Mouse (Mus musculus): ENCODE results near the gene Degs2. TPM values are rescaled to one million over a fixed set of nuclear protein-coding genes. Genes with fewer than 3 reads are reported as not detected.

Degs2 gene
- polyA plus RNA-seq, 1 experiment from 2014 or later, result 35.2 TPM

DNA sequence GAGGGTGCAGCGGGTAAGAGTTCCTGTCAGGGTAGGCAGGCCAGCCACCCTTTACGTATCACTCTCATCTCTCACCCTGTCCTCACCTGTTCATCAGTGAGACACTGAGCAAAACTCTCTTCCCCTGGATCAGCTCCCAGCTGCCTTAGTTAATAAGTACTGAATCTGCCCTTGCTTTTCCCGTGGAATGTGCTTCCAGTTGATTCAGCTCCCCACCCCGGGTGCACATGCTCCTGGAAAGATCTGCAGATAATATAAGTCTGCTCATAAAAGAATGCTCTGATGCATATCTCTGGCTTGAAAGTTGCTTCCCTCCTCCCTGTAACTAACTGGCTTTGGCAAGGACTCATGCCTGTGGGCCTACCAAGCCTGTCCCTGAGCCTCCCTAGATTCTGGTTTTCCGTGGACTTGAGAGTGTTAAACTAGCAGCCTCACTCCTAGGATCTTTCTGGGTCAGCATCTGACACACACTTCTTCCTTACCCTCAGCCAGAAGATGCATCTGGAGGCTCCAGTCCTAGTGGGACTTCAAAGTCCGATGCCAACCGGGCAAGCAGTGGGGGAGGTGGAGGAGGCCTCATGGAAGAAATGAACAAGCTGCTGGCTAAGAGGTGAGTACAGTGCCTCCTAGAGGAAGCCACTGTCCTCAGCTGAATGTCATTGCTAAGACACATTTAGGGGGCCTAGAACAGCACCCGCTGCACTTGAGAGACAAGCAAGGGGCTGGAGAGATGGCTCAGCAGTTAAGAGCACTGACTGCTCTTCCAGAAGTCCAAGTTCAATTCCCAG, 26.3 kb downstream of the Degs2 start:
- ATAC-seq (ENCODE audit: insufficient read depth, low FRiP score, low read depth), result 0 out of 2 replicates have a peak, but pooled peaks have one; percentile 13
- H3K27me3 ChIP-seq (replicated peaks), result no peaks in the 10 kb centered on the region

DNA sequence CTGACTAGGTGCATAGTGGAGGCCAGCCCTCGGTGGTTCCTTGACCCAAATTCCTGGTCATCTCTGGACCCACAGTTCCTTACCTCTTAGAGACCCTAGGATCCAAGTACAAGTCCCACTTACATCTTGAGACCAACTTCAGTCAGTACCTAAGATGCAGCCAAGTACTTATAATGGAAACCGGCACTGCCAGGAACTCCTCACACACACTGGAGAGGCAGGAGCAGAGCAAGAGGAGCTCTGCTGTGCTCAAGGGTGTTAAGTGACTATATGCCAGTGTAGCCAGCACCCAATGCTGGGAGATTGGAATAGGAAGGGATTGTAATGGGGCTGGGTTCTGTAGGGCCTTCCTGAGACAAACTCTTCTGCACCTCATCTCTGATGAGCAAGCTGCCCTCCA, 27.2 kb downstream of the Degs2 start:
- Histone ChIP-seq H3K4me2 (no peak overlapping the region), H3K4me1 (no peaks in the 10 kb centered on the region), H3K27me3 (replicated peaks) (no peaks in the 10 kb centered on the region), H3K9ac (no peak overlapping the region), H3K36me3 (peaks cover 29% of the 10 kb centered on the region), H3K9me3 (no peaks in the 10 kb centered on the region), H3K4me3 (replicated peaks) (no peak overlapping the region), H3K27ac (no peak overlapping the region)
- ATAC-seq (ENCODE audit: insufficient read depth, low FRiP score, low read depth), result no peak
- WGBS, result 91% methylated on average over 2 of the region's 2 CpGs

More for the DNA sequence above, 26.3 kb downstream of the Degs2 start:
- Histone ChIP-seq H3K4me2 (no peak overlapping the region), H3K36me3 (peaks cover 31% of the 10 kb centered on the region), H3K4me1 (no peaks in the 10 kb centered on the region), H3K9ac (no peak overlapping the region), H3K9me3 (no peaks in the 10 kb centered on the region), H3K4me3 (replicated peaks) (no peak overlapping the region), H3K27ac (no peak overlapping the region)
- WGBS, result 67% methylated on average over 8 of the region's 8 CpGs

DNA sequence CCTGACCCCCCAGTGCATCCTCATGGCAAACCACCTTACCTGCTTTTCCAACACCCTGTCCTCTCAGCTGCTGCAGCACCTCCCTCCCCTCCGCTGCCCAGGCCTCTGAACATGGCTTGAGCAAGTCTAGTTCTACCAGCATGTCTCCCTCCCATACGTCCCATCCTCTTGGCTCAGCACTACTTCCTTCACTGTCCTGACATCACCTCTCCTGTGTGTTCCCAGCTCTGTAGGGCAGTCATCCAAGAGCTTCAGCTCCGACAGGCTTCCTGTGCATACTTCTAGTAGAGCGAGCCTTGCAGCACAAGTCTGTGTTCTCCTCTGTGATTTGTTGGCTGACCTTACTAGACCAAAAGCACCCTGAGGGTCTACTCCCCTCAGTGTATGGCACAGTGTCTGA, 27.6 kb downstream of the Degs2 start:
- no peaks in the 10 kb centered on the region for H3K27me3 ChIP-seq (replicated peaks)
- H3K4me1 ChIP-seq, result no peaks in the 10 kb centered on the region
- H3K4me2 ChIP-seq, result no peak overlapping the region
- 77% methylated on average over 4 of the region's 4 CpGs for WGBS
- H3K9ac ChIP-seq, result no peak overlapping the region
- no peaks in the 10 kb centered on the region for H3K9me3 ChIP-seq
- peaks cover 25% of the 10 kb centered on the region for H3K36me3 ChIP-seq
- no peak overlapping the region for H3K27ac ChIP-seq
- no peak for ATAC-seq (ENCODE audit: insufficient read depth, low FRiP score, low read depth)
- H3K4me3 ChIP-seq (replicated peaks), result no peak overlapping the region

DNA sequence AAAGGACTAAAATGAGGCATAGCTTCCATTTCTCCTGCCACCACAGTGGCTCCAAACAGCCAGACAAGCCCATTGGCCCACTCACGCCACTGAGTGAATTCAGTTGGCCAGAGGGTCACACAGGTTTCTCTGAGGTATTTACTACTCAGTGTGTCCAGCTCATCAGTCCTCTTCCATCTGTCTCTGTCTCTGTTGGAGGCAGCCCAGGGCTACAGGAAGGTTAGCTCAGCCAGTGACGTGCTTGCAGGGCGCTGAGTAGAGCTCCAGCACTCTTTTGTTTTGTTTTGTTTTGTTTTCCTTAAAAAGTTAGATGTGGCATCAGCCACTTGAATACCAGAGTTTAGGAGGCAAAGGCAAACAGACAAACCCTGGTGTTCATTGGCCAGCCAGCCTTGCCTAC, 28.6 kb downstream of the Degs2 start:
- H3K36me3 ChIP-seq, result peaks cover 24% of the 10 kb centered on the region
- ATAC-seq (ENCODE audit: insufficient read depth, low FRiP score, low read depth), result no peak
- WGBS, result 81% methylated on average over 3 of the region's 3 CpGs

DNA sequence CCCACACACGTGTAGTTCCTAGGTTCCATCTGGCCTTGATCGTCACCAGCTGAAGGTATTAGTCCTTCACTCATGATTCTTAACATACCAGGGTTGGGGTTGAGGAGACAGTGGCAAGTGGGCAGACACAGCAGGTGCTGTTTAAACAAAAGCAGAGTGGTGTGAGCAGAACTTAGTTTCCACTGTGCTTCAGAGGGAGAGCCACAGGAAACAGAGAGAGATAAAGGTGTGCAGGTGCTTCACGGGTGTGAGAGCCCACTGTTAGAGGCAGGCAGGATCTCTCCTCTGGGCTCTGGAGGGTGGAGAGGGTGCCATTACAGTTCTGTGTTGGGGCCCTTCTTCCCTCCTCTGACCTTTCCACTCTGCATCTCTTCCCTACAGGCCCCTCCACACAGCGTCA, 29.2 kb downstream of the Degs2 start:
- H3K36me3 ChIP-seq, result peaks cover 24% of the 10 kb centered on the region
- H3K9ac ChIP-seq, result no peak overlapping the region
- no peaks in the 10 kb centered on the region for H3K4me1 ChIP-seq
- H3K4me2 ChIP-seq, result no peak overlapping the region
- WGBS, result 70% methylated on average over 4 of the region's 4 CpGs
- no peaks in the 10 kb centered on the region for H3K9me3 ChIP-seq
- H3K27ac ChIP-seq, result no peak overlapping the region
- no peaks in the 10 kb centered on the region for H3K27me3 ChIP-seq (replicated peaks)
- no peak overlapping the region for H3K4me3 ChIP-seq (replicated peaks)
- no peak for ATAC-seq (ENCODE audit: insufficient read depth, low FRiP score, low read depth)

More for the DNA sequence above, 28.6 kb downstream of the Degs2 start:
- Histone ChIP-seq H3K4me2 (no peak overlapping the region), H3K4me1 (no peaks in the 10 kb centered on the region), H3K9ac (no peak overlapping the region), H3K27ac (no peak overlapping the region), H3K27me3 (replicated peaks) (no peaks in the 10 kb centered on the region), H3K4me3 (replicated peaks) (no peak overlapping the region), H3K9me3 (no peaks in the 10 kb centered on the region)

DNA sequence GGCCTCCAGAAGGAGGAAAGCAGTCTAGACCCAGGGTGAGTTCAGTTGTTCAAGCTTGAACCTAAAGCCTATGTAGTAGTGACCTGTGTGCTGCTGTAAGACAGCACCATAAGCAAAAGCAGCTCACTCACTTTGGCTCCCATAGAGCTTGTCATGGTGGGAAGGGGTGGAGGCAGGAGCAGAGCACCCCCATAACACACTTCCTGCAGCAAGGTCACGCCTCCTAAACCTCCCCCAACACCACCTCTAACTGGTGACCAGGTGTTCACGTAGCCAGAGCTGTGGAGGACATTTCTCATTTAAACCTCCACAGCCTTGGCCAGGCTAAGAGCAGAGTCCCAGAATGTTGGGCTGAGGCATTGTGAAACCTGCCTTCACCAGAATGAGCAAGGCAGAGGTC, 30.6 kb downstream of the Degs2 start:
- Histone ChIP-seq H3K9ac (no peak overlapping the region), H3K36me3 (peaks cover 18% of the 10 kb centered on the region), H3K27me3 (replicated peaks) (no peaks in the 10 kb centered on the region), H3K4me2 (no peak overlapping the region), H3K9me3 (no peaks in the 10 kb centered on the region), H3K4me3 (replicated peaks) (no peak overlapping the region), H3K27ac (no peak overlapping the region), H3K4me1 (no peaks in the 10 kb centered on the region)
- WGBS, result 69% methylated on average over 2 of the region's 2 CpGs
- ATAC-seq (ENCODE audit: insufficient read depth, low FRiP score, low read depth), result no peak

DNA sequence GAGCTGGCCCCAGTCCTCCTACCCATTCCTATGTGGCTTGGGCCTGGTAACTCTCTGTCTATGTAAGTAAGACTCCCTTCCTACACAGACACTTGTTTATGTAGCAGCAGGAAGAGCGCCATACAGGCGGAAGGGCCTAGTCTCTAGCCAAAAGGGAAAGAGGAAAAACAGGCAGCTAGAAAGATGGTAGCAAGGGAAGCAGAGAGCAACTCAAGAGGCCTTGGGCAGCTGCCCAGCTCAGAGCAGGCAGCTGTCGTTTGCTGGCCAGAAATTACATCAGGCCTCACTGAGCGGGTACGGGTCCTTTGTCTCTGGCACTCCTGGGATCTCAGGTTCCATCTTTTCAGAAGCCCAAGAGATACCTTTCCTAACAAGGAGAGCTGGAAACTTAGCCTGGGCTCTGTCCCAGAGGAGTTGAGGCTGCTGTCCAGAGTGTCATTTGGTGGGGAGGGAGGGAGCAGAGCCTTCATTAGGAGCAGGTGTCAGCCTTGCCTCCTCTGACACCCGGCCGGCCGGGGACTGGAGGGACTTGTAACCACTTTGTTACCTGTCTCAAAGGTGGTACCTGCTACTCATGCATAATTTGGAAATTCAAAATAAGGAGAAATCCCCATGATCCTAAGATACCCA, 33.4 kb downstream of the Degs2 start:
- H3K27me3 ChIP-seq (replicated peaks), result no peaks in the 10 kb centered on the region
- H3K9ac ChIP-seq, result no peak overlapping the region
- H3K4me3 ChIP-seq (replicated peaks), result no peak overlapping the region
- no peaks in the 10 kb centered on the region for H3K9me3 ChIP-seq
- no peak for ATAC-seq (ENCODE audit: insufficient read depth, low FRiP score, low read depth)
- no peak overlapping the region for H3K27ac ChIP-seq
- 78% methylated on average over 8 of the region's 8 CpGs for WGBS
- no peak overlapping the region for H3K4me2 ChIP-seq
- H3K4me1 ChIP-seq, result no peaks in the 10 kb centered on the region
- peaks cover 11% of the 10 kb centered on the region for H3K36me3 ChIP-seq

DNA sequence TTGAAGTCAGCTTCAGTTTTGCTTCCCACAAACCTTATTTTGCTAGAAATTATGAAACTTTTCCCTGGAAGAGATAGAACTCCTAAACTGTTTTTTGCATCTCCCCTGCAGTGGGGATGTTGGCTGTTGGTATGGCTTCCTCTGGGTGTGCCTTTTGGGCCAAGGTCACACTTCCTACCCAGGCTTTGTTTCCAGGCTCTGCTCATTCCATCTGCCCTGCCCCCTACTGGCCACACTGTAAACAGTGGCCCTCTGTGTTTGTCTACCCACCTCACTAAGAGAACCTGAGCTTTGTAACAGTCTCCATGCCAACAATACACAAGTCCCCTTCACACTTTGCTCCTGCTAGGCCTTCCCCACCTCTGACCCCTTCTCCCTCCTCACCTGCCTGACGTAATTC, 44.8 kb downstream of the Degs2 start:
- H3K4me1 ChIP-seq, result no peaks in the 10 kb centered on the region
- H3K9ac ChIP-seq, result no peak overlapping the region
- H3K36me3 ChIP-seq, result peaks cover 21% of the 10 kb centered on the region; the same call in 1 of the 2 replicates
- WGBS, result 57% methylated on average over 1 of the region's 1 CpGs
- no peak overlapping the region for H3K4me2 ChIP-seq
- H3K9me3 ChIP-seq, result no peaks in the 10 kb centered on the region
- 0 out of 2 replicates have a peak, but pooled peaks have one; percentile 31 for ATAC-seq (ENCODE audit: insufficient read depth, low FRiP score, low read depth)
- no peak overlapping the region for H3K27ac ChIP-seq
- H3K27me3 ChIP-seq (replicated peaks), result no peaks in the 10 kb centered on the region
- no peak overlapping the region for H3K4me3 ChIP-seq (replicated peaks)

DNA sequence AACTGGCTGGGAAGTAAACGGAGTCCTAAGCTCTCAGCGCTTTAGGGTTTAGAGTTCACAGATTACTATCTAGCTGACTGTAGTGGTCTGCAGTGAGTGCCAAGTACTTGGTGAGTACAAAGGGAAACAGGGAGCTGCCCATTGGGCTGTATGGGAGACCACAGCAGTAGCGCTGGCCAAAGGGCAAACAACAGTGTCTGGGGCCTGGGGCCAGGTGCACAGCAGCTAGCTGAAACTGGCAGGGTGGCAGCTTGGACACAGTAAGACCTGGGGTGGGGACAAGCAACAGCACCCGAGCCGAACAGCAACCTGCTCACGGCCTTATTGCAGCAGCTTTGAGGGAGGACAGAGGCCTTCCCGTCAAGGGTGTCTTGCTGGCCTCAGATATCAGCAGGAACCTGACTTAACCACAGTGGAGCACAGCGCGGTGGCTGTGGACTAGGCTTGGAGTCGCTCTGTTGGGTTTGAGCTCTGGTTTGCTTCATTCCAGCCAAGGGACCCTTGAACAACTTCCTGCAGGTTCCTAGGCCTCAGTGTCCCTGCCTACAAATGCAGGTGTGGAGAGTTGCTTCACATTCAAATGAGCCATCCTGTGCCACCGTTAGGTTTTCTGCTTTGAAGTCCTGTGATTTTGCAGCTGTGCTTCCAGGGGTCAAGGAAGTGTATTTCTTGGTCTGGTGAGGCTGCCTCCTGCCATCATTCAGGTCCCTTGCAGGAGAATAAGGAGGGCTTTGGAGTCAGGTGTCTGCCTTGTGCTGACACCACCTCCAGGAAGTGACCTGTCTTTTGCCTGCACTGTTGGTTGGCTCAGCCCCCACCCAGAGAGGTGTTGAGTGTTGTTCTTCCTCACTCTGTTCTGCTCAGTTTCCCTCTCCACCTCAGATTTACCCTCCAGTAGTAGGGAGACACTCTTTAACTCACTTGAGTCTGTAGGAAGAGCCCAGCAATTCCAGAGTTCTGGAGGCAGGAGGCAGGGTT, 48.5 kb downstream of the Degs2 start:
- no peaks in the 10 kb centered on the region for H3K4me1 ChIP-seq
- no peak overlapping the region for H3K4me3 ChIP-seq (replicated peaks)
- H3K4me2 ChIP-seq, result no peak overlapping the region
- peaks cover 48% of the 10 kb centered on the region for H3K36me3 ChIP-seq
- no peaks in the 10 kb centered on the region for H3K9me3 ChIP-seq
- H3K9ac ChIP-seq, result no peak overlapping the region
- 74% methylated on average over 11 of the region's 11 CpGs for WGBS
- ATAC-seq (ENCODE audit: insufficient read depth, low FRiP score, low read depth), result no peak
- H3K27ac ChIP-seq, result no peak overlapping the region
- no peaks in the 10 kb centered on the region for H3K27me3 ChIP-seq (replicated peaks)

DNA sequence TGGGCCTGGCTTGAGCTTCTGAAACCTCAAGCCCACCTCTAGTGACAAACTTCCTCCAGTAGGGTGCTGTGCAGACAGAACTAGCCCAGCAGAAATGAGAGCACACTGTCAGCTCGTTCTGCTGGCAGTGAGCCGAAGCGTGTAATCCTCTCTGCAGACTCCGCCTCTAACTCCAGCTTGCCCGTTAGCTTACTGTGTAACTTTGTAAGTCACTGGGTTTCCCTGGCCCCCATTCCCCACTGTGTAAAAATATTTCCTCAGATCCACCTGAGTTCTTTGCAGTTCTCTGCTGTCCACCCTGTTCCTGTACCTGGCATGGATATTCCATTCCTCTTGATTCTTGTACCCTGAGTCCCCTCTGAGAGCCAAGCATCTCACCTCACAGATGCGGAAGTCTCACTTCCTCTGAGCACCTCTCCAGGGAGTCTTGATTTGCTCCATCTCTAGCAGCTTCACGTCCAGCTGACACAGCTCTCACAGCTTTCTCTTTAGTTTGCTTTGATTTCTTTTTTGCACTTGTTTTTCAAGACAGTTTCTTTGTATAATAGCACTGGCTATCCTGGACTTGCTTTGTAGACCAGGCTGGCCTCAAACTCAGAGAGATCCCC, 51.0 kb downstream of the Degs2 start:
- no peaks in the 10 kb centered on the region for H3K9me3 ChIP-seq

DNA sequence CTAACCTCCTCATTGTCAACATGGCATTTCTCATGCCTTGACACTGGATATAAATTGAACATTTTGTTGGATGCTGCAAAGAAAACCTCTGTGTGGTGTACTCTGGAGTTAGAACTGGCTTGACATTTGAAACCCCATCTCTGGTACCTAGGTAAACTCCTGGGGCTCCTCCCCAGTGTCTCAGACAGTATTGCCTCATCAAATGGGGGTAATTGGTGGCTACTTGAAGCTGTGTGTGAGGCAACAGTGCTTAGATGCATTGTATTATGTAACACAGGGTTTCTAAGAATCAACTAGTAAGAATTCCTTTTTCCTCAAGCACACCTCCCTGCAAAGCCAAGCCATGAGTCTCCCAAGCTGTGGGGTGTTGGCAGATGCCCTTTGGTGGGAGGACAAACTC, 54.3 kb downstream of the Degs2 start:
- no peaks in the 10 kb centered on the region for H3K9me3 ChIP-seq
- no peak for ATAC-seq (ENCODE audit: insufficient read depth, low FRiP score, low read depth)
- H3K4me2 ChIP-seq, result no peak overlapping the region
- H3K27me3 ChIP-seq (replicated peaks), result no peaks in the 10 kb centered on the region
- H3K4me3 ChIP-seq (replicated peaks), result no peak overlapping the region
- H3K4me1 ChIP-seq, result no peaks in the 10 kb centered on the region
- H3K27ac ChIP-seq, result no peak overlapping the region
- H3K36me3 ChIP-seq, result peaks cover 37% of the 10 kb centered on the region
- H3K9ac ChIP-seq, result no peak overlapping the region

More for the DNA sequence above, 51.0 kb downstream of the Degs2 start:
- Histone ChIP-seq H3K4me3 (replicated peaks) (no peak overlapping the region), H3K36me3 (peaks cover 46% of the 10 kb centered on the region), H3K27me3 (replicated peaks) (no peaks in the 10 kb centered on the region), H3K4me1 (no peaks in the 10 kb centered on the region), H3K27ac (no peak overlapping the region), H3K4me2 (no peak overlapping the region), H3K9ac (no peak overlapping the region)
- 67% methylated on average over 7 of the region's 7 CpGs for WGBS
- no peak for ATAC-seq (ENCODE audit: insufficient read depth, low FRiP score, low read depth)

Data from stomach, embryonic 15.5 days (tissue).